Comparison of ENCODE assay signal across 8 mouse cellular contexts in the genomic region with DNA sequence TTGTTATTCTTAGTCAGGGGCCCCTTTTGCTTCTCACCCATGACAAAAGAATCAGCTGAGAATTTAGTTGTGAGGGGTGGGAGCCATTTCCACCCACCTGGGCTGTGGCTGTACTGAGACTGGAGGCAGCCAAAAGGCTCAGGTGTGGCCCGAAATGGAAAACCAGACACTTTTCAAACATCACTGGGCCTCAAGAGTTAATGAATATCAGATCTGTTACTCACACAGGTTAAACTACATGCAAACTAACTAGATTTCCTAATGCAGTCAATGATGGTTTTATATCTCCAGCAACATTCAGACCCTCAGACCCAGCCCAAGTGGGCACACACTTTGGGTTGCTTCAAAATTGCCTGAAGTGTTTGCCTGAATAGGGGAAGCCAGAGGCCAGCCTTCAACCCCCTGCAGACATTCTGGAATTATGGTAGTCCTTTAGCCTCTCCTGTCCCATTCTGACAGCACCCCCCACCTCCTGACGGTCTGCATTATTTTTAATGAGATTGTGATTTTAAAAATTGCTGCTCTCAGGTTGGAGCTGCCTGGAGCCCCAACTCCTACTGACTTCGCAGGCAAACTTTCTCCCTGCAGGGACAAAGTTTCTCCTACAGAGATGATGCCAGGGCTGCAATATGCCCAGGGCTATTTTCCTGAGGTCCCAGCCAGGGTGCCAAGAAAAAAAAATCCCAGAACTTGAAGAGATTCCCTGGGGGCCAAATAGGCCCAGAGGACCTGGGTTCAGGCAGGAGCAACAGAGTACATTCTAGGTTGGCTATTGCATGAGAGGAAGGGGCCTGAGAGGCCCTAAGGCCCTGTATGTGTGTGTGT. TPM values are rescaled to one million over a fixed set of nuclear protein-coding genes. Genes with fewer than 3 reads are reported as not detected.
DNase-seq lines count a peak whose midpoint lies in the region; ATAC-seq and TF ChIP-seq lines count a peak whose summit lies in the region.

No protein-coding gene starts in this region.

- no peak for DNase-seq in heart, postnatal 25 days (ENCODE audit: low spot score)
- peak; percentile 74 for DNase-seq in kidney, adult 2 months
- DNase-seq in midbrain, postnatal 0 days (ENCODE audit: low spot score) = no peak
- no peak for DNase-seq in ovary, postnatal 14 days (ENCODE audit: low spot score)
- no peak for DNase-seq in gastrocnemius, postnatal 25 days
- DNase-seq in adrenal gland, postnatal 4 days (ENCODE audit: low spot score in 2 of 2) = no peak

- H3K4me1 ChIP-seq in heart, embryonic 15.5 days (replicated peaks) = peaks cover 16% of the 10 kb centered on the region
- peaks cover 13% of the 10 kb centered on the region for H3K4me1 ChIP-seq in embryonic facial prominence, embryonic 12.5 days
- peaks cover 9% of the 10 kb centered on the region; the same call in 1 of the 2 replicates for H3K4me1 ChIP-seq in kidney, adult 2 months (ENCODE audit: control insufficient read depth, insufficient read depth, low read length)
- H3K4me1 ChIP-seq in midbrain, postnatal 0 days (ENCODE audit: insufficient read depth, low read length) = no peaks in the 10 kb centered on the region

- H3K27me3 ChIP-seq in heart, embryonic 15.5 days = peaks cover 37% of the 10 kb centered on the region
- H3K27me3 ChIP-seq in embryonic facial prominence, embryonic 12.5 days = no peaks in the 10 kb centered on the region
- no peaks in the 10 kb centered on the region for H3K27me3 ChIP-seq in kidney, adult 2 months (replicated peaks; ENCODE audit: control insufficient read depth, insufficient read depth, low read length)
- peaks cover 31% of the 10 kb centered on the region for H3K27me3 ChIP-seq in midbrain, postnatal 0 days (ENCODE audit: insufficient read depth, low read length)

- TF ChIP-seq POLR2A in kidney, adult 2 months (IDR thresholded peaks at IDR 0.05; ENCODE audit: low read depth, low read length) = no peak

- 53% methylated on average over 3 of the region's 3 CpGs for WGBS in heart, embryonic 15.5 days
- 22% methylated on average over 3 of the region's 3 CpGs for WGBS in embryonic facial prominence, embryonic 12.5 days
- WGBS in kidney, adult 2 months = 16% methylated on average over 3 of the region's 3 CpGs
- WGBS in midbrain, postnatal 0 days = 38% methylated on average over 3 of the region's 3 CpGs

- peak overlapping the region; percentile 90 for H3K4me2 ChIP-seq in heart, embryonic 15.5 days
- peak overlapping the region; percentile 79 for H3K4me2 ChIP-seq in embryonic facial prominence, embryonic 12.5 days (replicated peaks)
- peak overlapping the region; percentile 87 for H3K4me2 ChIP-seq in midbrain, postnatal 0 days (ENCODE audit: low read depth, low read length, poor library complexity, severe bottlenecking)

- H3K36me3 ChIP-seq in heart, embryonic 15.5 days = no peaks in the 10 kb centered on the region
- peaks cover 15% of the 10 kb centered on the region for H3K36me3 ChIP-seq in embryonic facial prominence, embryonic 12.5 days
- H3K36me3 ChIP-seq in kidney, adult 2 months (ENCODE audit: control insufficient read depth, insufficient read depth, low read length) = peaks cover 19% of the 10 kb centered on the region
- no peaks in the 10 kb centered on the region for H3K36me3 ChIP-seq in midbrain, postnatal 0 days (ENCODE audit: insufficient read depth, low read length)

- peak overlapping the region; percentile 83 for H3K9ac ChIP-seq in heart, embryonic 15.5 days
- peak overlapping the region; percentile 99 for H3K9ac ChIP-seq in embryonic facial prominence, embryonic 12.5 days
- H3K9ac ChIP-seq in midbrain, postnatal 0 days (replicated peaks; ENCODE audit: low read length, poor library complexity, severe bottlenecking) = peak overlapping the region; percentile 72

- ATAC-seq in heart, embryonic 15.5 days (replicated peaks; ENCODE audit: insufficient number of reproducible peaks, insufficient read depth, low FRiP score, low read depth) = no peak
- no peak for ATAC-seq in embryonic facial prominence, embryonic 12.5 days (ENCODE audit: insufficient number of reproducible peaks, insufficient read depth, low FRiP score, low TSS enrichment)
- no peak for ATAC-seq in midbrain, postnatal 0 days (ENCODE audit: low FRiP score)

- intact Hi-C loops in heart, postnatal 25 days (cut with DNase I) = no loop called here

- no peaks in the 10 kb centered on the region for H3K9me3 ChIP-seq in heart, embryonic 15.5 days (replicated peaks)
- no peaks in the 10 kb centered on the region for H3K9me3 ChIP-seq in embryonic facial prominence, embryonic 12.5 days
- no peaks in the 10 kb centered on the region for H3K9me3 ChIP-seq in midbrain, postnatal 0 days (ENCODE audit: low read length)

- no peak for TF ChIP-seq CTCF in kidney, adult 2 months (conservative IDR thresholded peaks at IDR 0.05; ENCODE audit: insufficient read depth, insufficient read length, low read depth, low read length)
- TF ChIP-seq CTCF in midbrain, postnatal 0 days (IDR thresholded peaks at IDR 0.05) = no peak

- peak overlapping the region; percentile 40; the same call in 1 of the 2 replicates for H3K27ac ChIP-seq in heart, embryonic 15.5 days
- H3K27ac ChIP-seq in embryonic facial prominence, embryonic 12.5 days = peak overlapping the region; percentile 100
- peak overlapping the region; percentile 94 for H3K27ac ChIP-seq in kidney, adult 2 months (ENCODE audit: insufficient read depth, low read depth, low read length)
- peak overlapping the region; percentile 51; the same call in 1 of the 2 replicates for H3K27ac ChIP-seq in midbrain, postnatal 0 days (ENCODE audit: low read depth, low read length)

- peak overlapping the region; percentile 77 for H3K4me3 ChIP-seq in heart, embryonic 15.5 days
- H3K4me3 ChIP-seq in embryonic facial prominence, embryonic 12.5 days = peak overlapping the region; percentile 82
- H3K4me3 ChIP-seq in kidney, adult 2 months (ENCODE audit: insufficient read depth, low read depth, low read length) = peak overlapping the region; percentile 97
- peak overlapping the region; percentile 68 for H3K4me3 ChIP-seq in midbrain, postnatal 0 days (ENCODE audit: low read depth, low read length)

RNA-seq across cellular contexts. Expression of a gene that starts 9.6 kb away (rescaled TPM):
- 25.1 and 27.6 TPM in 2 replicates for polyA plus RNA-seq in heart, embryonic 15.5 days (2015; fragmentation: Nextera tagmentation; extraction: Ambion mirVana)
- 10 to 100 TPM; 19.9 to 25.0 TPM for total RNA-seq in heart, postnatal 25 days (2021)
- polyA plus RNA-seq in embryonic facial prominence, embryonic 12.5 days (2016; fragmentation: Nextera tagmentation; extraction: Ambion mirVana) = 96.9 and 99.0 TPM in 2 replicates
- polyA plus RNA-seq in kidney, adult 2 months (2012; rRNA removed) = 193 and 288 TPM in 2 replicates
- total RNA-seq in midbrain, postnatal 0 days (2014; rRNA removed) = 38.9 and 43.2 TPM in 2 replicates
- polyA plus RNA-seq in midbrain, postnatal 0 days (2015; fragmentation: Nextera tagmentation; extraction: Ambion mirVana) = 65.4 and 81.6 TPM in 2 replicates
- total RNA-seq in gastrocnemius, postnatal 25 days (2021) = 10 to 100 TPM; 15.1 to 21.7 TPM
- total RNA-seq in adrenal gland, postnatal 4 days (2021) = 100 to 1,000 TPM; 143 to 160 TPM

Comparison
In these comparisons a context has a peak if more than half of its experiments do, and no peak if none do; other contexts are left out.
1. H3K27ac ChIP-seq: peak in every context shown above with its lines; median percentile 100 in embryonic facial prominence, embryonic 12.5 days; 94 in kidney, adult 2 months; 51 in midbrain, postnatal 0 days; 40 in heart, embryonic 15.5 days.